Mouse (Mus musculus): ENCODE measurements around the gene Izumo3.
"Not testable (repeated sequence)": the region's sequence is repeated elsewhere in the genome, so short reads cannot be mapped to it uniquely, and the experiment has no call there.

Izumo3 gene

DNA sequence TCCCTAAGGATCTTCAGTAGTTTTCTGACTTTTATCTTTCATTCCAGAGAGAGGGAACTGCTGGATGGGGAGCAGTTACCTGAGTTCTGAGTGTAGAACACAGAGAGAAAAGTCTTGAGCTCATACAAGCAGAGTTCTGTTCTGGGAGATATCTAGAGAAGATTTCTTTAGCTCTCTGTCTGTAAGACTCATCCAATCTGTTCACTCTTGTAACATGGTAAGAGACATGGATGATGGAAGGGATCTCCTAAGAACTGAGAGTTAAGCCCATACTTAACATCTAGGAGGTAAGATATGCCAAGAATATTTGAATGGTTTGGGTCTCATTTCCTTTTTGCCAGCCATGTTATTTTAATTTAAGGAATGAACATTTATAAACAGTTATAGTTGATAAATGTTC is at the start of gene Izumo3:
Gene Izumo3, minus strand, starts transcription at position 101 of the 400 bp plus-strand sequence.
- no peak for DNase-seq

DNA sequence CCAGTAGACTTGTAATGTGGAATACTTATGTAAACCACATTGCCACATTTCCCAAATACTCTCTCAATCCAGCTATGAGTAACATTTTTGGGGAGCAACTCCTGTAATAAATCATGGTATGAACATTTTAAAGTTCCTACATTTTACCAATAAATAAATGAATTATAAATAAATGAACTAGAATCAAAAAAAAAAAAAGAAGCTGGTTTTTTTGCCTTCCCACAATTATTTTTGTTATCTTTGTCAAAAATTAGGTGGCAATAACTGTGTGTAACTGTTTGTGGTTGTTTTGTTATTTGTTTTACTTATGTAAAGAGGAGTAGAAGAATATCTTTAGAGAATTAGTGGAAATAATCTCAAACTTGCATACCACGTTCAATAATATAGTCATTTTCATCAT is 44.6 kb upstream of the Izumo3 start, which contains the start of gene Gm12666:
Gene Gm12666, minus strand, starts transcription at position 101 of the 400 bp plus-strand sequence.
- DNase-seq: not testable (repeated sequence)

DNA sequence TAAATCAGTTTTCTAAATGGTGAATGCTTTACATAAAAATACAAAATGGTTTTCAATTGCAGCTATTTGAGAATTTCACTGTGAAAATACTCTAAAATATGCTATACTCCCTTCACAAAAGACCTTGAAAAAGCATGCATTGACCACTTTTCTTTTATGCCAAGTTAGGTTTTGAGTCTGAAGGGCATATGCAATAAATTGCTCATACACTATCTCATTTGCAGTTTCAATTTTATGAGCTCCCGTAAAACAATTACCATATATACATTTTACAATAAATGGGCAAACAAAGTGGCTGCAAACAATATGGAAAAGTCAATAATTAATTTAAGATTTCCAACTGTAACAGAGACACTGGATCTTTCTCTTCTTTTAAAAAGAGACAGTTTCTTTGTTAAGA is 5.6 kb upstream of the Izumo3 start:
- DNase-seq: no peak

DNA sequence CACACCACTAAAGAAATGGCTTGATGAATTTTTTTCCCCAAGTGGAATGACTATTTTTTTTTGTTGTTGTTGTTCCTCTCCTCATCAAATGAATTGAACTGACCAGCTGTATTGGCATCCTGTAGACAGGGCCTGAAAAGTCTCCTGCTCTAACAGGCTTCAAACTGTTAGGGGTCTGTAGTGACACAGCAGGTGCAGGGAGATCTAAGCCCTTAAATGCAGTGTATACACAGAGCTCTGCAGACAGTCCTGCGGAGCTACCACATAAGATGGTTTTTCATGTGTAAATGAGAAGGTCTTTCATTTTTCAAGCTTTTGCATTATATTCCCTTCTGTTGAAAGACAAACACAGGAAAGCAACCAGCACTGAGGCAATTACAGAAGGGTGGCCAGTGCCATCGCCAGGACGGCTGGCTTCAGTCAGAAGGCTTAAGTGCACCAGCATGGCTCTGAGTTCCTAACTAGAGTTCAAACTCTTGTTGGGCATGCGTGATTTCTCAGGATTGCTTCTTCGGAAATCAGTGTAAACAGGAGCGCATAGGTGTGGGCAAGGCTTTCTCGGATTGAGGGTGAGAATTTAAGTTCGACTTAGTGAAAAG is 35.5 kb downstream of the Izumo3 start:
- DNase-seq: no peak

DNA sequence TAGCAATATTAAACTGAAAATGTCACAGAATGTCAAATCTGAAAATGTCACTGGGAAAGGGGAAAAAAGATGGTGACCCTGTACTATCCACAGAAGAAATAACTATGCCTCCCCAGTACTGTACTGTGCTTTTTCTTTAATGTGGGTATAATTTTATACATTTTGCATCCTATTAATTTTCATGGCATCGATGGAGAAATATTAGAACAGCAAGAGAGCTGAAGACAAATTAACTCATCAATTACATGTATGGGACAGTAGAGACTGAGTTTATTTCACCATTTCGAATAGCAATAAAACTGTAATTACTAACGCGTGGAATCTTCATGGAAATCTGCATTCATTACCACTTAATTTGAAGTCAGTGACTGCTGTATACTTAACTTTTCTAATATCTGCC is 49.6 kb downstream of the Izumo3 start:
- DNase-seq: no peak

DNA sequence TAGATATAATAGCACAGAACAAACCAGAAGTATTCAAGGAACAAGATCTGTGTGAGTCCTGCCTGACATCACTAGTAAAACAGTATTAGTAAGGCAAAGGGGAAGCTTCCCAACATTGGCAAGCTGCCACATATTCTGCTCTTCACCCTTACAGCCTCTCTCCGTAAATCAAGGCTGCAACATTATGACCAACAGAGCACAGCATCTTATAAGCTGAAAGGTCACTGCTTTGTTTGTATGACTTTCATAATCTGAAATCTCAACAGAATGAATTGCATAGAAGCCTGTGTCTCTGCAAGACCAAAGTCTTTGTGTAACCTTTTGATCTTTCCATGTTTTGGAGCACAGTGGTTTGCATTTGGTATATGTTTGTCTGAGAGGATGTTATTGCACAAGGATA is 51.1 kb downstream of the Izumo3 start:
- no peak for DNase-seq
